Mouse (Mus musculus) stomach, postnatal 0 days (tissue): Measurements from ENCODE around the gene Prkaa1. TPM values are rescaled to one million over a fixed set of nuclear protein-coding genes. Genes with fewer than 3 reads are reported as not detected.
A peak's percentile ranks its signal among the peaks of the same experiment; 100 is the strongest.

ENCODE experiments used
- ATAC-seq: fragments of 200-750 bp; cut with Nextera tagmentation; 2 replicates; pipeline ENCODE4 v1.8.0; 2017; ENCODE audit not compliant: low FRiP score, low TSS enrichment
- DNase-seq: peaks from one replicate; pipeline ENCODE4 v3.0.0-alpha.2; 2016; ENCODE audit warnings: low spot score
- H3K27ac ChIP-seq: fragments of 300-500 bp; sonication (generic); replicated peaks from 2 replicates; pipeline ENCODE4 v1.5.1; 2014; ENCODE audit warnings: mild to moderate bottlenecking, control low read depth
- H3K27me3 ChIP-seq: fragments of 300-500 bp; sonication (generic); 2 replicates; pipeline ENCODE4 v1.6.1; 2014; ENCODE audit warnings: low read length; ENCODE audit not compliant: control insufficient read depth, insufficient read depth
- H3K36me3 ChIP-seq: fragments of 300-500 bp; sonication (generic); 2 replicates; pipeline ENCODE4 v1.6.1; 2014; ENCODE audit warnings: low read length, mixed read lengths; ENCODE audit not compliant: control insufficient read depth, insufficient read depth
- H3K4me1 ChIP-seq: fragments of 300-500 bp; sonication (generic); replicated peaks from 2 replicates; pipeline ENCODE4 v1.6.1; 2014; ENCODE audit warnings: antibody characterized with exemption; ENCODE audit not compliant: control insufficient read depth, insufficient read depth
- H3K4me2 ChIP-seq: fragments of 300-500 bp; sonication (generic); replicated peaks from 2 replicates; pipeline ENCODE4 v1.6.1; 2014; ENCODE audit warnings: low read depth, mild to moderate bottlenecking, control low read depth, moderate library complexity
- H3K4me3 ChIP-seq: fragments of 300-500 bp; sonication (generic); 2 replicates; pipeline ENCODE4 v1.5.1; 2014; ENCODE audit warnings: low read depth, low read length, control low read depth
- H3K9ac ChIP-seq: fragments of 300-500 bp; sonication (generic); 2 replicates; pipeline ENCODE4 v1.6.1; 2014; ENCODE audit warnings: mild to moderate bottlenecking, low read length, control low read depth, mixed read lengths
- H3K9me3 ChIP-seq: fragments of 300-500 bp; sonication (generic); 2 replicates; pipeline ENCODE4 v1.6.1; 2016; ENCODE audit warnings: low read length; ENCODE audit not compliant: control insufficient read depth
- CTCF ChIP-seq: IDR thresholded peaks from 2 replicates; pipeline ENCODE4 v1.5.1; 2016; ENCODE audit warnings: antibody characterized with exemption, low read depth, mild to moderate bottlenecking, moderate library complexity
- EP300 ChIP-seq: optimal IDR thresholded peaks from 2 replicates; pipeline ENCODE3; 2016; ENCODE audit warnings: antibody characterized with exemption
- WGBS: fragments of 180-500 bp; shearing (Covaris S2); extraction: QIAGEN DNeasy Blood & Tissue Kit; methylation state at CpG from one replicate; pipeline ENCODE4 v1.1.7; 2014; 5-methylcytosine and 5-hydroxymethylcytosine counted together
- polyA plus RNA-seq: library from polyadenylated mRNA; unstranded; fragments of >200 nt; fragmentation: Nextera tagmentation; extraction: Ambion mirVana; gene quantifications from 2 replicates; pipeline ENCODE4 v1.2.1, GENCODE M21; 2015

Gene Prkaa1
- polyA plus RNA-seq, 1 experiment from 2014 or later: 13.7 TPM

- no peak for ATAC-seq
- Histone ChIP-seq H3K36me3 (peaks cover 9% of the 10 kb centered on the region; the same call in 1 of the 2 replicates), H3K27ac (no peak overlapping the region), H3K9ac (no peak overlapping the region), H3K4me1 (no peaks in the 10 kb centered on the region), H3K4me3 (no peak overlapping the region), H3K4me2 (no peak overlapping the region), H3K27me3 (no peaks in the 10 kb centered on the region), H3K9me3 (no peaks in the 10 kb centered on the region)
- TF ChIP-seq CTCF (no peak), EP300 (no peak)
- WGBS: 88% methylated on average over 12 of the region's 12 CpGs
- no peak for DNase-seq
These were observed 29.7 kb downstream of the Prkaa1 start for GRCm38 (mm10) chr15:5173217-5173820.

- ATAC-seq (peak; percentile 52), DNase-seq (no peak)
- 27% methylated on average over 10 of the region's 11 CpGs for WGBS
These were observed 41.1 kb downstream of the Prkaa1 start for GRCm38 (mm10) chr15:5184668-5185330.

GRCm38 (mm10) chr15:5185366-5186292, 42.0 kb downstream of the Prkaa1 start, which contains the start of gene Ttc33:
Gene Ttc33, plus strand, starts transcription at chr15:5185525.
- H3K4me1 ChIP-seq: no peaks in the 10 kb centered on the region
- no peaks in the 10 kb centered on the region for H3K9me3 ChIP-seq
- H3K36me3 ChIP-seq: no peaks in the 10 kb centered on the region
- peak within 1 kb of the TSS; percentile 70 for H3K4me2 ChIP-seq
- H3K27me3 ChIP-seq: no peaks in the 10 kb centered on the region
- WGBS: under 1% methylated on average over 49 of the region's 55 CpGs
- H3K9ac ChIP-seq: peak within 1 kb of the TSS; percentile 91
- peak within 1 kb of the TSS; percentile 93 for H3K27ac ChIP-seq
- DNase-seq (peak; percentile 85), ATAC-seq (peak; percentile 93)
- peak within 1 kb of the TSS; percentile 89 for H3K4me3 ChIP-seq
- TF ChIP-seq EP300 (peak; percentile 81), CTCF (peak; percentile 69)

More at GRCm38 (mm10) chr15:5184668-5185330, 41.1 kb downstream of the Prkaa1 start:
- Histone ChIP-seq H3K27ac (peak overlapping the region; percentile 93), H3K4me3 (peak overlapping the region; percentile 89), H3K9me3 (no peaks in the 10 kb centered on the region), H3K36me3 (peaks cover 2% of the 10 kb centered on the region; the same call in 1 of the 2 replicates), H3K4me2 (peak overlapping the region; percentile 70), H3K9ac (peak overlapping the region; percentile 91), H3K27me3 (no peaks in the 10 kb centered on the region), H3K4me1 (no peaks in the 10 kb centered on the region)
- no peak for TF ChIP-seq CTCF
- no peak for TF ChIP-seq EP300

- Histone ChIP-seq H3K27me3 (no peaks in the 10 kb centered on the region), H3K36me3 (no peaks in the 10 kb centered on the region), H3K27ac (peak overlapping the region; percentile 93), H3K4me3 (peak overlapping the region; percentile 89), H3K9me3 (no peaks in the 10 kb centered on the region), H3K4me1 (no peaks in the 10 kb centered on the region), H3K9ac (peak overlapping the region; percentile 91), H3K4me2 (peak overlapping the region; percentile 70)
- no peak for ATAC-seq
- no peak for TF ChIP-seq CTCF
- WGBS: 23% methylated on average over 10 of the region's 10 CpGs
- DNase-seq: no peak
These were observed 42.6 kb downstream of the Prkaa1 start for GRCm38 (mm10) chr15:5186293-5186675.

- no peak overlapping the region for H3K9ac ChIP-seq
- no peak for ATAC-seq
- H3K4me3 ChIP-seq: no peak overlapping the region
- no peaks in the 10 kb centered on the region for H3K36me3 ChIP-seq
- no peaks in the 10 kb centered on the region for H3K27me3 ChIP-seq
- TF ChIP-seq EP300: no peak
- TF ChIP-seq CTCF: no peak
- DNase-seq: no peak
- 44% methylated on average over 4 of the region's 4 CpGs for WGBS
- no peak overlapping the region for H3K27ac ChIP-seq
- H3K4me1 ChIP-seq: no peaks in the 10 kb centered on the region
- no peak overlapping the region for H3K4me2 ChIP-seq
- no peaks in the 10 kb centered on the region for H3K9me3 ChIP-seq
These were observed 43.5 kb downstream of the Prkaa1 start for GRCm38 (mm10) chr15:5187116-5187515.
